Mouse (Mus musculus) liver, embryonic 11.5 days (tissue): ENCODE data around the gene Olfr194. TPM values are rescaled to one million over a fixed set of nuclear protein-coding genes. Genes with fewer than 3 reads are reported as not detected.
"Not testable (repeated sequence)": the region's sequence is repeated elsewhere in the genome, so short reads cannot be mapped to it uniquely, and the experiment has no call there.

Experiments used
- ATAC-seq: fragments of 200-750 bp; cut with Nextera tagmentation; replicated peaks from 2 replicates; pipeline ENCODE4 v1.8.0; 2017; ENCODE audit warnings: moderate number of reproducible peaks, mild to moderate bottlenecking, moderate TSS enrichment, moderate library complexity; ENCODE audit not compliant: low FRiP score
- DNase-seq: peaks from one replicate; pipeline ENCODE4 v3.0.0-alpha.2; 2017; ENCODE audit warnings: low spot score
- H3K27ac ChIP-seq: fragments of 300-500 bp; sonication (generic); 2 replicates; pipeline ENCODE4 v1.5.1; 2014; ENCODE audit warnings: mild to moderate bottlenecking, low read depth, low read length, control low read depth
- H3K27me3 ChIP-seq: fragments of 300-500 bp; sonication (generic); replicated peaks from 2 replicates; pipeline ENCODE4 v1.6.1; 2014; ENCODE audit warnings: low read length, mixed read lengths; ENCODE audit not compliant: control insufficient read depth, insufficient read depth
- H3K36me3 ChIP-seq: fragments of 300-500 bp; sonication (generic); 2 replicates; pipeline ENCODE4 v1.6.1; 2014; ENCODE audit warnings: mild to moderate bottlenecking, low read length, moderate library complexity, mixed read lengths; ENCODE audit not compliant: control insufficient read depth, insufficient read depth
- H3K4me1 ChIP-seq: fragments of 300-500 bp; sonication (generic); replicated peaks from 2 replicates; pipeline ENCODE4 v1.6.1; 2014; ENCODE audit warnings: low read length, mixed read lengths; ENCODE audit not compliant: control insufficient read depth, insufficient read depth
- H3K4me2 ChIP-seq: fragments of 300-500 bp; sonication (generic); 2 replicates; pipeline ENCODE4 v1.6.1; 2014; ENCODE audit warnings: mild to moderate bottlenecking, control low read depth, moderate library complexity
- H3K4me3 ChIP-seq: fragments of 300-500 bp; sonication (generic); 2 replicates; pipeline ENCODE4 v1.5.1; 2014; ENCODE audit warnings: low read depth, low read length, control low read depth
- H3K9ac ChIP-seq: fragments of 300-500 bp; sonication (generic); 2 replicates; pipeline ENCODE4 v1.6.1; 2014; ENCODE audit warnings: low read depth, low read length, control low read depth
- H3K9me3 ChIP-seq: fragments of 300-500 bp; sonication (generic); 2 replicates; pipeline ENCODE4 v1.6.1; 2016; ENCODE audit warnings: low read length, inconsistent platforms, mixed read lengths; ENCODE audit not compliant: control insufficient read depth
- WGBS: fragments of 180-500 bp; shearing (Covaris S2); extraction: QIAGEN DNeasy Blood & Tissue Kit; methylation state at CpG from one replicate; pipeline ENCODE4 v1.1.7; 2014; 5-methylcytosine and 5-hydroxymethylcytosine counted together
- polyA plus RNA-seq: library from polyadenylated mRNA; unstranded; fragments of >200 nt; fragmentation: Nextera tagmentation; extraction: Ambion mirVana; gene quantifications from 2 replicates; pipeline ENCODE4 v1.2.1, GENCODE M21; 2014

Gene Olfr194
- polyA plus RNA-seq, 1 experiment from 2014 or later, result not detected

- H3K27me3 ChIP-seq, H3K4me2 ChIP-seq, H3K4me3 ChIP-seq, ATAC-seq, H3K9ac ChIP-seq, H3K4me1 ChIP-seq, H3K36me3 ChIP-seq, H3K9me3 ChIP-seq, DNase-seq, H3K27ac ChIP-seq: not testable (repeated sequence)
- 47% methylated on average over 1 of the region's 1 CpGs for WGBS
Measured at GRCm38 (mm10) chr16:59089722-59090121, 31.1 kb downstream of the Olfr194 start, which contains the start of gene Olfr191. Olfr191 (minus strand) TSS chr16:59089822.

- 78% methylated on average over 2 of the region's 2 CpGs for WGBS
- H3K9me3 ChIP-seq, DNase-seq, H3K27ac ChIP-seq, H3K27me3 ChIP-seq, H3K4me1 ChIP-seq, H3K36me3 ChIP-seq, H3K9ac ChIP-seq, ATAC-seq, H3K4me2 ChIP-seq, H3K4me3 ChIP-seq: not testable (repeated sequence)
Measured at GRCm38 (mm10) chr16:59081113-59081512, 39.8 kb downstream of the Olfr194 start.

GRCm38 (mm10) chr16:59077905-59078304 is 43.0 kb downstream of the Olfr194 start, which contains the start of gene Olfr190:
Olfr190 (minus strand) TSS chr16:59078005.
- no peaks in the 10 kb centered on the region for H3K9me3 ChIP-seq
- H3K27ac ChIP-seq, result no peak within 1 kb of the TSS
- DNase-seq, result no peak
- H3K4me1 ChIP-seq, result no peaks in the 10 kb centered on the region
- H3K36me3 ChIP-seq, result no peaks in the 10 kb centered on the region
- WGBS, result 83% methylated on average over 5 of the region's 5 CpGs
- no peak within 1 kb of the TSS for H3K4me3 ChIP-seq
- H3K27me3 ChIP-seq, result no peaks in the 10 kb centered on the region
- ATAC-seq, result no peak
- no peak within 1 kb of the TSS for H3K9ac ChIP-seq
- H3K4me2 ChIP-seq, result no peak within 1 kb of the TSS

- H3K4me2 ChIP-seq, result no peak overlapping the region
- no peak overlapping the region for H3K4me3 ChIP-seq
- H3K36me3 ChIP-seq, result no peaks in the 10 kb centered on the region
- H3K27me3 ChIP-seq, result no peaks in the 10 kb centered on the region
- H3K4me1 ChIP-seq, result no peaks in the 10 kb centered on the region
- ATAC-seq, result no peak
- no peak for DNase-seq
- no peaks in the 10 kb centered on the region for H3K9me3 ChIP-seq
- 74% methylated on average over 1 of the region's 1 CpGs for WGBS
- H3K27ac ChIP-seq, result no peak overlapping the region
- no peak overlapping the region for H3K9ac ChIP-seq
Measured at GRCm38 (mm10) chr16:59073520-59073919, 47.3 kb downstream of the Olfr194 start.

DNA sequence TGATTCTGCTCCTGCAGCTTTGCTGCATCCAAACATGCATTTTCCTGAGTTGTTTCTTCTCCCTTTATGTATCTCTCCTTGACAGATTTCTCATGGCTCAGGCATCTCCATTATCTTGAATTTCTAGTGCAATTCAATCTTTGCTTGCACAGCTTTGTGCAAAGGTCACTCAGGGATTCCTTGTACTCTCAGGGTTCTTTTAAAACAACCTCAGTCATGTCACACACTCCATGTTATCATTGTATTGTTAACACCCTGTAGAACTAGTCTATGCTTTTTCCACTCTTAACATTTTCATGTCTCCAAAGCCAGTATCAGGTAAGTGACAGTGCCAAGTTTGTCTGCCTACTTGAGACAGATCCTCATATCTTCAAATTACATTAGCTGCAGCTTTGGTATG is 49.1 kb downstream of the Olfr194 start:
- ATAC-seq (no peak), DNase-seq (no peak)
- H3K9me3 ChIP-seq, result no peaks in the 10 kb centered on the region
- no peaks in the 10 kb centered on the region for H3K27me3 ChIP-seq
- no peak overlapping the region for H3K4me2 ChIP-seq
- no peaks in the 10 kb centered on the region for H3K4me1 ChIP-seq
- no peaks in the 10 kb centered on the region for H3K36me3 ChIP-seq
- H3K4me3 ChIP-seq, result no peak overlapping the region
- H3K9ac ChIP-seq, result no peak overlapping the region
- H3K27ac ChIP-seq, result no peak overlapping the region

Other genes starting within 250 kb of the Olfr194 start
- not detected in 2 replicates for gene Olfr177, start 246.3 kb downstream of the Olfr194 start, polyA plus RNA-seq
- not detected in 2 replicates for gene Olfr178, start 229.0 kb downstream of the Olfr194 start, polyA plus RNA-seq
- gene Olfr181, start 192.3 kb downstream of the Olfr194 start, polyA plus RNA-seq, result not detected in 2 replicates
- gene Olfr180, start 191.7 kb downstream of the Olfr194 start, polyA plus RNA-seq, result not detected in 2 replicates
- gene Olfr183, start 125.7 kb downstream of the Olfr194 start, polyA plus RNA-seq, result not detected in 2 replicates
- not detected in 2 replicates for gene Olfr186, start 90.8 kb downstream of the Olfr194 start, polyA plus RNA-seq
- not detected in 2 replicates for gene Olfr187, start 81.3 kb downstream of the Olfr194 start, polyA plus RNA-seq
- gene Olfr190, start 43.1 kb downstream of the Olfr194 start, polyA plus RNA-seq, result not detected in 2 replicates
- not detected in 2 replicates for gene Olfr191, start 31.2 kb downstream of the Olfr194 start, polyA plus RNA-seq
- gene Olfr193, start 9.2 kb downstream of the Olfr194 start, polyA plus RNA-seq, result not detected in 2 replicates
- not detected in 2 replicates for gene Olfr195, start 26.0 kb upstream of the Olfr194 start, polyA plus RNA-seq
- gene Olfr196, start 49.4 kb upstream of the Olfr194 start, polyA plus RNA-seq, result not detected in 2 replicates
- not detected in 2 replicates for gene Olfr198, start 82.5 kb upstream of the Olfr194 start, polyA plus RNA-seq
- gene Olfr199, start 98.7 kb upstream of the Olfr194 start, polyA plus RNA-seq, result not detected in 2 replicates
- not detected in 2 replicates for gene Olfr201, start 151.6 kb upstream of the Olfr194 start, polyA plus RNA-seq
- gene Olfr202, start 165.7 kb upstream of the Olfr194 start, polyA plus RNA-seq, result not detected in 2 replicates
- not detected in 2 replicates for gene Olfr203, start 177.8 kb upstream of the Olfr194 start, polyA plus RNA-seq
- not detected in 2 replicates for gene Olfr204, start 197.2 kb upstream of the Olfr194 start, polyA plus RNA-seq
- gene Olfr205, start 210.1 kb upstream of the Olfr194 start, polyA plus RNA-seq, result not detected in 2 replicates
- not detected in 2 replicates for gene Olfr206, start 228.2 kb upstream of the Olfr194 start, polyA plus RNA-seq
- gene Olfr209, start 242.9 kb upstream of the Olfr194 start, polyA plus RNA-seq, result not detected in 2 replicates